ENCODE assay signal across 8 mouse cellular contexts in the genomic region with DNA sequence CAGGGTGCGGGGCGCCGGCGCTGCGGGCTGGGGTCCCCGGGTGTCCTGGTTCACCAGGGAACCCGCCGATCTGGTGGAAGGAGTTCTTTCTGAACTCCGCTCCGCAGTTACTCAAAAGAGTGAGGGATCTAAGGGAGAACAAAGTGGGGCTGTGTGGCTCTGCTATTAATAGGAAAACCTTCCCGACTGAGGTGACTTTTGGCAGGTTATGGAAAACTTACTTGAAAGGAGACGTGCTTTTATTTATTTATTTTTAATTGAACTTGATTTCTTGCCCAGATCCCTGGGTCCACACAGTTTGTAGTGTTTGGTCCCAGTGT. TPM values are rescaled to one million over a fixed set of nuclear protein-coding genes. Genes with fewer than 3 reads are reported as not detected.
DNase-seq lines count a peak whose midpoint lies in the region; ATAC-seq and TF ChIP-seq lines count a peak whose summit lies in the region.

No protein-coding gene starts in this region.

- no peak for TF ChIP-seq POLR2A in ES-Bruce4 (IDR thresholded peaks at IDR 0.05; ENCODE audit: insufficient read depth, low read length)

- DNase-seq in heart, adult 18-20 months, result no peak
- DNase-seq in forebrain, postnatal 0 days, result no peak
- no peak for DNase-seq in gastrocnemius, postnatal 14 days
- DNase-seq in spleen, adult 18-20 months, result no peak
- DNase-seq in gastrocnemius, postnatal 36 days, result no peak

- peaks cover 0 to 12% of the 10 kb centered on the region in 2 experiments; a peak in 1 of 4 replicates for H3K4me1 ChIP-seq in heart, embryonic 14.5 days (ENCODE audit: control insufficient read depth in 2 of 2, insufficient read depth in 2 of 2, low read length in 2 of 2)
- H3K4me1 ChIP-seq in ES-Bruce4 (ENCODE audit: control insufficient read depth, insufficient read depth, low read length), result no peaks in the 10 kb centered on the region
- peaks cover 6% of the 10 kb centered on the region; the same call in 1 of the 2 replicates for H3K4me1 ChIP-seq in forebrain, postnatal 0 days (ENCODE audit: insufficient read depth)

- no peak for TF ChIP-seq EP300 in ES-Bruce4 (IDR thresholded peaks at IDR 0.05; ENCODE audit: insufficient read depth, low read depth, low read length)

- ATAC-seq in heart, embryonic 14.5 days (ENCODE audit: insufficient number of reproducible peaks, insufficient read depth, low FRiP score, low read depth), result no peak
- ATAC-seq in forebrain, postnatal 0 days, result no peak

- H3K4me2 ChIP-seq in heart, embryonic 14.5 days (ENCODE audit: low read length), result peak overlapping the region; percentile 70
- peak overlapping the region; percentile 68 for H3K4me2 ChIP-seq in forebrain, postnatal 0 days (ENCODE audit: low read depth)

- peaks cover 23% of the 10 kb centered on the region for H3K79me2 ChIP-seq in macrophage (ENCODE audit: inconsistent target)

- WGBS in heart, embryonic 14.5 days, result under 1% methylated on average over 12 of the region's 12 CpGs
- WGBS in forebrain, postnatal 0 days, result under 1% methylated on average over 12 of the region's 12 CpGs
- under 1% methylated on average over 12 of the region's 12 CpGs for WGBS in macrophage (ENCODE audit: missing documents)

- H3K4me3 ChIP-seq in heart, embryonic 14.5 days (ENCODE audit: control insufficient read depth in 1 of 2, insufficient read depth in 1 of 2, low read depth in 1 of 2, low read length in 2 of 2), result peak overlapping the region; percentile 96 to 98
- peak overlapping the region; percentile 66 for H3K4me3 ChIP-seq in ES-Bruce4 (ENCODE audit: low read depth, low read length)
- peak overlapping the region; percentile 96 for H3K4me3 ChIP-seq in forebrain, postnatal 0 days (ENCODE audit: low read depth, low read length)
- peak overlapping the region; percentile 61 for H3K4me3 ChIP-seq in macrophage (ENCODE audit: inconsistent target)

- no peaks in the 10 kb centered on the region; the same call in 1 of the 2 replicates for H3K27me3 ChIP-seq in heart, embryonic 14.5 days (ENCODE audit: control insufficient read depth, insufficient read depth, low read length)
- no peaks in the 10 kb centered on the region for H3K27me3 ChIP-seq in ES-Bruce4 (ENCODE audit: control insufficient read depth, insufficient read depth, low read length, poor library complexity, severe bottlenecking)
- H3K27me3 ChIP-seq in forebrain, postnatal 0 days (ENCODE audit: insufficient read depth, low read length), result no peaks in the 10 kb centered on the region

- no peaks in the 10 kb centered on the region for H3K9me3 ChIP-seq in heart, embryonic 14.5 days (ENCODE audit: control insufficient read depth, low read length)
- H3K9me3 ChIP-seq in ES-Bruce4 (replicated peaks; ENCODE audit: control insufficient read depth, insufficient read depth, low read length, poor library complexity, severe bottlenecking), result no peaks in the 10 kb centered on the region
- no peaks in the 10 kb centered on the region for H3K9me3 ChIP-seq in forebrain, postnatal 0 days (ENCODE audit: low read length)

- H3K36me3 ChIP-seq in heart, embryonic 14.5 days (ENCODE audit: control insufficient read depth, insufficient read depth, low read length), result peaks cover 33% of the 10 kb centered on the region
- peaks cover 19% of the 10 kb centered on the region for H3K36me3 ChIP-seq in ES-Bruce4 (ENCODE audit: control insufficient read depth, insufficient read depth, low read length, poor library complexity, severe bottlenecking)
- peaks cover 18% of the 10 kb centered on the region for H3K36me3 ChIP-seq in forebrain, postnatal 0 days (ENCODE audit: insufficient read depth)
- H3K36me3 ChIP-seq in macrophage (ENCODE audit: inconsistent target), result peaks cover 21% of the 10 kb centered on the region; the same call in 1 of the 2 replicates

- no peak for TF ChIP-seq CTCF in ES-Bruce4 (IDR thresholded peaks at IDR 0.05; ENCODE audit: low read depth, low read length)
- no peak for TF ChIP-seq CTCF in forebrain, postnatal 0 days (IDR thresholded peaks at IDR 0.05; ENCODE audit: low read depth)

- intact Hi-C loops in gastrocnemius, postnatal 14 days (cut with DNase I; ENCODE audit: low total_unique reads), result no loop called here
- intact Hi-C loops in gastrocnemius, postnatal 36 days (cut with DNase I), result loop anchor here (5.0 kb wide), 1 partner anchor 37 kb away; a partner anchor contains a TSS

- H3K27ac ChIP-seq in heart, embryonic 14.5 days (replicated peaks in 1 of 2; ENCODE audit: control insufficient read depth in 1 of 2, insufficient read depth in 1 of 2, low read depth in 2 of 2, low read length in 2 of 2), result peak overlapping the region; percentile 92
- H3K27ac ChIP-seq in ES-Bruce4 (ENCODE audit: insufficient read depth, low read length) (no peak overlapping the region), macrophage (0 out of 2 replicates have a peak overlapping the region, but pooled peaks have one; percentile 10)
- H3K27ac ChIP-seq in forebrain, postnatal 0 days (ENCODE audit: low read depth, low read length), result peak overlapping the region; percentile 82

- peak overlapping the region; percentile 94 for H3K9ac ChIP-seq in heart, embryonic 14.5 days (ENCODE audit: low read length)
- peak overlapping the region; percentile 82 for H3K9ac ChIP-seq in ES-Bruce4 (ENCODE audit: low read depth, poor library complexity, severe bottlenecking)
- peak overlapping the region; percentile 94 for H3K9ac ChIP-seq in forebrain, postnatal 0 days

RNA-seq across cellular contexts. Expression of a gene that starts 0.6 kb away (rescaled TPM):
- 65.0 and 70.1 TPM in 2 replicates for polyA plus RNA-seq in heart, embryonic 14.5 days (2014; fragmentation: Nextera tagmentation; extraction: Ambion mirVana)
- total RNA-seq in heart, adult 18-20 months (2021), result 10 to 100 TPM; 71.6 to 77.8 TPM
- polyA plus RNA-seq in ES-Bruce4 (2011; ENCODE audit: insufficient read depth, insufficient read length, low read depth, missing spikeins) (82.5 and 128 TPM in 2 replicates), macrophage (2018) (33.6 to 50.1 TPM (median 43.6 TPM) in 3 replicates)
- 46.0 and 52.3 TPM in 2 replicates for total RNA-seq in forebrain, postnatal 0 days (2014; rRNA removed)
- 50.7 and 51.7 TPM in 2 replicates for polyA plus RNA-seq in forebrain, postnatal 0 days (2015; fragmentation: Nextera tagmentation; extraction: Ambion mirVana)
- 10 to 100 TPM in 11 of 26 experiments, 1 to 10 TPM in 15; 4.7 to 21.9 (median 9.5) TPM for total RNA-seq in macrophage (2018; cell fraction: chromatin; rRNA removed)
- 10 to 100 TPM; 34.2 to 57.1 (median 44.9) TPM for total RNA-seq in macrophage (2018; cell fraction: cytosol; rRNA removed)
- 10 to 100 TPM; 11.8 to 47.0 (median 25.9) TPM for total RNA-seq in macrophage (2018; cell fraction: nucleus; rRNA removed)
- total RNA-seq in gastrocnemius, postnatal 14 days (2021), result 10 to 100 TPM; 26.1 to 27.9 TPM
- 10 to 100 TPM; 19.5 to 25.6 TPM for total RNA-seq in gastrocnemius, postnatal 36 days (2021)

RNA-seq across cellular contexts. Expression of a gene that starts 30.9 kb away (rescaled TPM):
- 0.23 and 0.30 TPM in 2 replicates for polyA plus RNA-seq in heart, embryonic 14.5 days (2014; fragmentation: Nextera tagmentation; extraction: Ambion mirVana)
- under 1 TPM; 0.22 to 0.36 TPM for total RNA-seq in heart, adult 18-20 months (2021)
- polyA plus RNA-seq in ES-Bruce4 (2011; ENCODE audit: insufficient read depth, insufficient read length, low read depth, missing spikeins), result 0.55 and 0.56 TPM in 2 replicates
- 0.15 and 0.19 TPM in 2 replicates for total RNA-seq in forebrain, postnatal 0 days (2014; rRNA removed)
- 0.20 and 0.23 TPM in 2 replicates for polyA plus RNA-seq in forebrain, postnatal 0 days (2015; fragmentation: Nextera tagmentation; extraction: Ambion mirVana)
- 10 to 100 TPM in 25 of 26 experiments, 1 to 10 TPM in 1; 7.0 to 64.3 (median 34.6) TPM for total RNA-seq in macrophage (2018; cell fraction: chromatin; rRNA removed)
- total RNA-seq in macrophage (2018; cell fraction: cytosol; rRNA removed), result 1 to 10 TPM; 4.9 to 9.3 (median 6.7) TPM
- total RNA-seq in macrophage (2018; cell fraction: nucleus; rRNA removed), result 10 to 100 TPM in 24 of 26 experiments, 1 to 10 TPM in 2; 9.2 to 49.4 (median 21.9) TPM
- 5.8 to 7.9 TPM (median 5.9 TPM) in 3 replicates for polyA plus RNA-seq in macrophage (2018)
- under 1 TPM; 0.09 to 0.14 TPM for total RNA-seq in gastrocnemius, postnatal 14 days (2021)
- total RNA-seq in gastrocnemius, postnatal 36 days (2021), result under 1 TPM; 0.08 to 0.25 TPM

RNA-seq across cellular contexts. Expression of a gene that starts 38.2 kb away (rescaled TPM):
- 75.3 and 76.6 TPM in 2 replicates for polyA plus RNA-seq in heart, embryonic 14.5 days (2014; fragmentation: Nextera tagmentation; extraction: Ambion mirVana)
- 10 to 100 TPM; 62.2 to 72.5 TPM for total RNA-seq in heart, adult 18-20 months (2021)
- polyA plus RNA-seq in ES-Bruce4 (2011; ENCODE audit: insufficient read depth, insufficient read length, low read depth, missing spikeins) (123 and 132 TPM in 2 replicates), macrophage (2018) (46.6 to 61.5 TPM (median 54.2 TPM) in 3 replicates)
- total RNA-seq in forebrain, postnatal 0 days (2014; rRNA removed), result 103 and 121 TPM in 2 replicates
- polyA plus RNA-seq in forebrain, postnatal 0 days (2015; fragmentation: Nextera tagmentation; extraction: Ambion mirVana), result 60.8 and 86.0 TPM in 2 replicates
- 100 to 1,000 TPM; 372 to 650 (median 542) TPM for total RNA-seq in macrophage (2018; cell fraction: chromatin; rRNA removed)
- 100 to 1,000 TPM in 1 of 26 experiments, 10 to 100 TPM in 25; 53.8 to 109 (median 81.1) TPM for total RNA-seq in macrophage (2018; cell fraction: cytosol; rRNA removed)
- 100 to 1,000 TPM; 231 to 428 (median 292) TPM for total RNA-seq in macrophage (2018; cell fraction: nucleus; rRNA removed)
- total RNA-seq in gastrocnemius, postnatal 14 days (2021), result 10 to 100 TPM; 53.7 to 60.7 TPM
- total RNA-seq in gastrocnemius, postnatal 36 days (2021), result 10 to 100 TPM; 50.1 to 60.1 TPM
